Mouse (Mus musculus) heart, embryonic 14.5 days (tissue): ENCODE data around the gene Inpp5b. TPM values are rescaled to one million over a fixed set of nuclear protein-coding genes. Genes with fewer than 3 reads are reported as not detected.

Experiments used
- ATAC-seq: fragments of 200-750 bp; cut with Nextera tagmentation; 2 replicates; pipeline ENCODE4 v1.8.0; 2017; ENCODE audit warnings: low read depth, moderate TSS enrichment; ENCODE audit not compliant: insufficient number of reproducible peaks, insufficient read depth, low FRiP score
- H3K27ac ChIP-seq, 2 experiments: fragments of 200-500 bp in 1 of 2; fragments of 300-500 bp in 1 of 2; sonication (generic) in 1 of 2; replicated peaks in 1 of 2; 2 replicates each; pipeline ENCODE4 v1.5.1; 2012 to 2014; ENCODE audit warnings: low read depth in 2 of 2, low read length in 2 of 2, control low read depth in 1 of 2, mild to moderate bottlenecking in 1 of 2, mixed read lengths in 1 of 2; ENCODE audit not compliant: control insufficient read depth in 1 of 2, insufficient read depth in 1 of 2
- H3K27me3 ChIP-seq: fragments of 300-500 bp; sonication (generic); 2 replicates; pipeline ENCODE4 v1.6.1; 2014; ENCODE audit warnings: mild to moderate bottlenecking, low read length, control low read depth; ENCODE audit not compliant: control insufficient read depth, insufficient read depth
- H3K36me3 ChIP-seq: fragments of 300-500 bp; sonication (generic); 2 replicates; pipeline ENCODE4 v1.6.1; 2014; ENCODE audit warnings: mild to moderate bottlenecking, control low read depth, low read length, mixed read lengths; ENCODE audit not compliant: control insufficient read depth, insufficient read depth
- H3K4me1 ChIP-seq, 2 experiments: fragments of 200-500 bp in 1 of 2; fragments of 300-500 bp in 1 of 2; sonication (generic) in 1 of 2; 2 replicates each; pipeline ENCODE4 v1.6.1; 2012 to 2014; ENCODE audit warnings: low read length in 2 of 2, control low read depth in 1 of 2, mixed read lengths in 1 of 2; ENCODE audit not compliant: control insufficient read depth in 2 of 2, insufficient read depth in 2 of 2
- H3K4me2 ChIP-seq: fragments of 300-500 bp; sonication (generic); 2 replicates; pipeline ENCODE4 v1.6.1; 2014; ENCODE audit warnings: mild to moderate bottlenecking, low read length
- H3K4me3 ChIP-seq, 2 experiments: fragments of 200-500 bp in 1 of 2; fragments of 300-500 bp in 1 of 2; sonication (generic) in 1 of 2; 2 replicates each; pipeline ENCODE4 v1.5.1; 2012 to 2014; ENCODE audit warnings: low read length in 2 of 2, mild to moderate bottlenecking in 2 of 2, control low read depth in 1 of 2, low read depth in 1 of 2, moderate library complexity in 1 of 2; ENCODE audit not compliant: control insufficient read depth in 1 of 2, insufficient read depth in 1 of 2
- H3K9ac ChIP-seq: fragments of 300-500 bp; sonication (generic); 2 replicates; pipeline ENCODE4 v1.6.1; 2014; ENCODE audit warnings: mild to moderate bottlenecking, low read length
- H3K9me3 ChIP-seq: fragments of 300-500 bp; sonication (generic); 2 replicates; pipeline ENCODE4 v1.6.1; 2016; ENCODE audit warnings: low read length, control low read depth; ENCODE audit not compliant: control insufficient read depth
- WGBS: fragments of 180-500 bp; shearing (Covaris S2); extraction: QIAGEN DNeasy Blood & Tissue Kit; methylation state at CpG from one replicate; pipeline ENCODE4 v1.1.7; 2014; 5-methylcytosine and 5-hydroxymethylcytosine counted together
- polyA plus RNA-seq: library from polyadenylated mRNA; unstranded; fragments of >200 nt; fragmentation: Nextera tagmentation; extraction: Ambion mirVana; gene quantifications from 2 replicates; pipeline ENCODE4 v1.2.1, GENCODE M21; 2014

The Inpp5b gene
- polyA plus RNA-seq, 1 experiment from 2014 or later: 17.3 TPM

DNA sequence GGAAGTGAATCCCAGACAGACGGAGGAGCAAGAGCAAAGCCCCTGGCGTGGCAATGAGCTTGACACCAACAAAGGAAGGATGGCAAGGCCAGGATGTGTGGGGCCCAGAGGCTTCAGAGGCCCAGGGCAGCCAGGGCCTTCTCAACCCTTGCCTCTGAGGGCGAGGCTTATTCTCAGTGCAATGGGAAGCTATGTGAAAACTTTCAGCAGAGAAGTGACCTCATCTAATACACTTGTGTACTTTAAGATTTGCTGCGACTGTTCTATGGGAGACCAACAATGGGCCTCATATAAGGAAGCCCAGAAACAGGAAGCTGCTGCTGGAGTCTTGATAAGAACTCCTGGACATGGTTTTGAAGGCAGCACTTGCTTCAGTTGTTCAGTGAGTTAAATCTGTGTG is 30.5 kb downstream of the Inpp5b start:
- 36% methylated on average over 4 of the region's 4 CpGs for WGBS
- Histone ChIP-seq H3K27ac (peak overlapping the region; percentile 85 to 94), H3K27me3 (no peaks in the 10 kb centered on the region), H3K36me3 (no peaks in the 10 kb centered on the region), H3K4me2 (no peak overlapping the region), H3K9me3 (no peaks in the 10 kb centered on the region), H3K4me3 (no peak overlapping the region), H3K9ac (no peak overlapping the region), H3K4me1 (peaks cover 5 to 10% of the 10 kb centered on the region in 2 experiments; a peak in 2 of 4 replicates)
- ATAC-seq: peak; percentile 65

DNA sequence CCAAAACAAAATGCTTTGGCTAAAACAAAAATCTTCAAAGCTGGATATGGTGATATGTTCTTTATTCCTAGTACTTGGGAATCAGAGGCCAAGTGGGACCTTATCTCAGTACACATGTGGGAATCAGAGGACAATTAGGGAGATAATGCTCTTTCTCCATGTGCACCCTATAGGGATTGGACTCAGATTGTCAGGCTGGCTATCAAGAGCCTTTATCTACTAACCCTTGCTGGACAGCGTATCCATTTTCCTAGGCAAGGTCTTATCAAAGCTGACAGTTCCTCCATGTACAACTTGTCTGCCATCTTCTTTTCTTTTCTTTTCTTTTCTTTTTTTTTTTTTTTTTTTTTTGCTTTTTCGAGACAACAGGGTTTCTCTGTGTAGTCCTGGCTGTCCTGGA is 31.8 kb downstream of the Inpp5b start:
- ATAC-seq: no peak
- Histone ChIP-seq H3K4me3 (no peak overlapping the region), H3K36me3 (no peaks in the 10 kb centered on the region), H3K9me3 (no peaks in the 10 kb centered on the region), H3K4me1 (peaks cover 5 to 10% of the 10 kb centered on the region in 2 experiments; a peak in 2 of 4 replicates), H3K4me2 (no peak overlapping the region), H3K9ac (no peak overlapping the region), H3K27ac (peak overlapping the region in 1 of 2 experiments; percentile 85; a peak in 1 of 4 replicates), H3K27me3 (no peaks in the 10 kb centered on the region)
- WGBS: 45% methylated on average over 2 of the region's 2 CpGs

DNA sequence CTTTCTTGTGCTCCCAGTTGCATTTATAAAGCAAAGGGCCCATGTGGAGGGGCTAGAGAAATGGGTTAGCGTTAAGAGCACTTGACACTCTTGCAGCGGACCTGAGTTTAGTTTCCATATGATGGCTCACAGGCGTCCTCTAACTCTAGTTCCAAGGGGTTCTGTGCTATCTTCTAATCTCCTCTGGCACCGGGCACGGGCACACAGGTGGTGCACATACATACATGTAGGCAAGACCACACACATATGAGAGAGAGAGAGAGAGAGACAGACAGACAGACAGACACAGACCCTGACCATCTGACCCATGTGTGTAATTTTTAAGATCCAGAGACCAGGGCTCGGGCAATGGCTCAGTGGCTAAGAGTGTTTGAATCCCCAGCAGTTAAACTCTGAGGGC is 32.3 kb downstream of the Inpp5b start:
- WGBS: 76% methylated on average over 6 of the region's 6 CpGs
- Histone ChIP-seq H3K9me3 (no peaks in the 10 kb centered on the region), H3K36me3 (no peaks in the 10 kb centered on the region), H3K27me3 (no peaks in the 10 kb centered on the region), H3K4me2 (no peak overlapping the region), H3K9ac (no peak overlapping the region), H3K27ac (no peak overlapping the region), H3K4me1 (peaks cover 5 to 10% of the 10 kb centered on the region in 2 experiments; a peak in 2 of 4 replicates), H3K4me3 (no peak overlapping the region)
- no peak for ATAC-seq

DNA sequence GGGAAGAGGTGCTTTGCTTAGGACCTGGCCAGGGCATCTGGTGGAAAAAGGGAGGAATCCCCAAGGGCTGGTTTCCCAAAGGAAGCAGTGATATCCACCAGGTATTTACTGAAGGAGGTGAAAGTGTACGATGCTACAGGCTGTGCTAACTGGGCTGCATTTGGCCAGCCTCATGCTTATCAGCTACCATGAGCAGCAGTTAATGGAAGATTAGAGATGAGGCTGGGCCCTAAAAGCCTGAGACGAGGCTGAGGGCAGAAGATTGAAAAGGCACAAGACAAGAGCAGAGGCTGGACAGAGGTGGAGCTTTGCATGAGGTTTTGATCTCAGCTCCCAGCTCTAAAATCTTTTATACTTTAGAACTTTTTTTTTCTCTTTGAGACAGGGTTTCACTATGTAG is 32.8 kb downstream of the Inpp5b start:
- Histone ChIP-seq H3K9me3 (no peaks in the 10 kb centered on the region), H3K4me2 (no peak overlapping the region), H3K9ac (no peak overlapping the region), H3K4me1 (peaks cover 5 to 10% of the 10 kb centered on the region in 2 experiments; a peak in 2 of 4 replicates), H3K27me3 (no peaks in the 10 kb centered on the region), H3K4me3 (no peak overlapping the region), H3K27ac (no peak overlapping the region), H3K36me3 (peaks cover 4% of the 10 kb centered on the region)
- 13% methylated on average over 2 of the region's 2 CpGs for WGBS
- no peak for ATAC-seq

DNA sequence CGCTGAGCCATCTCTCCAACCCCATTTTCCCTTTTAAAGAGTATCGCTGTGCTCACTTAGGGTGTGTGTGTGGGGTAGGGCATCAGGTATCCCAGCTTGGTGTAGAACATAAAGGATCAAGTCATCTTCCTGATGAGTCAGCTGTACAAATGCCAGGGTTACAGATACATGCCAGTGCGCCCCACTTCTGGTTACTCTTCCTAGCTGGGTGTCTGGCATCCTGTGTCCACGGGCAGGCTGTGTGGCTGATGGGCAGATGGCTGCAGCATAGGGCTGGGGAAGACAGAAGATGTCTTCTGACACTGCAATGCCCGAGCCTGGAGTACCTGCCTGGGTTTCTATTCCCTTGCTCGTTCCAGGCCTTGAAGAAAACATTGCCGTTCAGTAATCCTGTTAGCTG is 39.7 kb downstream of the Inpp5b start:
- H3K9me3 ChIP-seq: no peaks in the 10 kb centered on the region
- 90% methylated on average over 7 of the region's 7 CpGs for WGBS
- H3K36me3 ChIP-seq: peaks cover 67% of the 10 kb centered on the region
- H3K4me3 ChIP-seq: no peak overlapping the region
- H3K27ac ChIP-seq: no peak overlapping the region
- H3K27me3 ChIP-seq: no peaks in the 10 kb centered on the region
- H3K4me1 ChIP-seq: no peaks in the 10 kb centered on the region
- no peak overlapping the region for H3K9ac ChIP-seq
- no peak for ATAC-seq
- no peak overlapping the region for H3K4me2 ChIP-seq

DNA sequence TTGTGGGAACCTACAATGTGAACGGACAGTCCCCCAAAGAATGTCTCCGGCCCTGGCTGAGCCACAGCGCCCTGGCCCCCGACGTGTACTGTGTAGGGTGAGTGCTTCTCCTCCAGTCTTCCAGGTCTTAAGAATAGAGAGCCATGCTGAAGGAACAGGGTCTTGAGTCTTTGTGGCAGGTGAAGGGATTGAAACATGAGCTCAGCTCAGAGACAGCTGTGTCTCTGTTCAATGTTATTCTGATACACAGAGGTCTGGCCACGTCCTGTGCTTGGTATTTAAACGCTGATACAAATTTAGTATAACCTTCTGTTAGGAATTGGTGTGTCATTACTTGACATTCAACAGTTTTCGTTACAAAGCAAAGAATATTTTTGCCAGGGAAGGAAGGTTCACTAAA is 40.7 kb downstream of the Inpp5b start:
- Histone ChIP-seq H3K4me1 (no peaks in the 10 kb centered on the region), H3K27ac (no peak overlapping the region), H3K4me2 (no peak overlapping the region), H3K36me3 (peaks cover 77% of the 10 kb centered on the region), H3K4me3 (no peak overlapping the region), H3K9ac (no peak overlapping the region), H3K27me3 (no peaks in the 10 kb centered on the region), H3K9me3 (no peaks in the 10 kb centered on the region)
- no peak for ATAC-seq
- WGBS: 90% methylated on average over 8 of the region's 8 CpGs

DNA sequence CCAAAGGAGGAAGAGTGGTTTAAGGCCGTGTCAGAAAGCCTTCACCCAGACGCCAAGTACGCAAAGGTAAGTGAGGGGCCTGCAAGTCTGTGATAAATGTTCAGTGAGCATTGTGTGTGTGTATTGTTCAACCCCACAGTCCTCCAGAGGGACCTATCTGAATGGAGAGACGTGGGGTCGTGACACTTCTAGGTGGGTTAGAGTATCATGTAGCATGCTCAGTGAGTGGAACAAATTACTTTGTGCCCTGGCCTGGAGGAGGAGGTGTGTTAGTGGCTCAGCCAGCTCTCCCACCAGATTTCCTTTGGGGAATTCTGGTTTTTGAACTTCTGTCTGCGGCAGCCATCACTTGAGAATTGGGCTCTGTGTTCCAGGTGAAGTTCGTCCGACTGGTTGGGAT is 42.3 kb downstream of the Inpp5b start:
- Histone ChIP-seq H3K27me3 (no peaks in the 10 kb centered on the region), H3K36me3 (peaks cover 90% of the 10 kb centered on the region), H3K4me1 (no peaks in the 10 kb centered on the region), H3K4me2 (no peak overlapping the region), H3K27ac (no peak overlapping the region), H3K9ac (no peak overlapping the region), H3K9me3 (no peaks in the 10 kb centered on the region), H3K4me3 (no peak overlapping the region)
- 93% methylated on average over 8 of the region's 8 CpGs for WGBS
- ATAC-seq: no peak

DNA sequence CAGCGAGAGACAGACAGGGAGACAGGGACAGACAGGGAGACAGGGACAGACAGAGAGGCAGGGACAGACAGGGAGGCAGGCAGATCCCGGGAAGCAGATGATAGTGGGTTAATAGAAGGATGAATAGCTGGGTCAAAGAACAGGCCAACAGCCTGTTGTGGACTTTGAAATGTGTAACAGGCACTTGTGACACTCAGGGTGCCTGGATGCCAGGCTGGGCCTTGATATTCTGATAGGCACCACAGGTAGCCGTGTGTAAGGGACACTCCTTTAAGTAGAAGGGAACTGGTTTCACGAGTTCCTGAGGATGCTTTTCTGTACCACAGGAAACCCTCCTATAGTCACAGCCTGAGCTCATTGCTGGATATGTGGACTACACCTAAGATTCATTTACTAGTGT is 48.4 kb downstream of the Inpp5b start:
- no peak overlapping the region for H3K27ac ChIP-seq
- no peak overlapping the region for H3K4me3 ChIP-seq
- ATAC-seq: no peak
- H3K4me2 ChIP-seq: no peak overlapping the region
- H3K4me1 ChIP-seq: no peaks in the 10 kb centered on the region
- no peak overlapping the region for H3K9ac ChIP-seq
- no peaks in the 10 kb centered on the region for H3K27me3 ChIP-seq
- H3K36me3 ChIP-seq: peaks cover 93% of the 10 kb centered on the region
- H3K9me3 ChIP-seq: no peaks in the 10 kb centered on the region
- WGBS: 72% methylated on average over 4 of the region's 4 CpGs
